Mouse (Mus musculus) brain, embryonic 14.5 days (tissue): Measurements from ENCODE around the gene Rps27l.

ENCODE experiments used
- CTCF ChIP-seq: fragments of 200-500 bp; IDR thresholded peaks from 2 replicates; pipeline ENCODE4 v1.5.1; 2012; ENCODE audit warnings: inconsistent platforms, mild to moderate bottlenecking, moderate library complexity, borderline replicate concordance; ENCODE audit not compliant: insufficient read depth, insufficient read length; ENCODE audit errors: extremely low read depth
- POLR2A ChIP-seq: fragments of 200-500 bp; IDR thresholded peaks from 2 replicates; pipeline ENCODE4 v1.6.1; 2012; ENCODE audit warnings: mild to moderate bottlenecking, inconsistent platforms, borderline replicate concordance; ENCODE audit not compliant: poor library complexity, insufficient read depth, insufficient read length, severe bottlenecking; ENCODE audit errors: extremely low read depth

- TF ChIP-seq CTCF (no peak), POLR2A (no peak)
Observed at GRCm38 (mm10) chr9:66920488-66921279, 25.2 kb upstream of the Rps27l start.
